Mouse (Mus musculus) small intestine, adult 2 months (tissue): ENCODE data around the gene Bclaf1. TPM values are rescaled to one million over a fixed set of nuclear protein-coding genes. Genes with fewer than 3 reads are reported as not detected.

Source experiments
- H3K27ac ChIP-seq: fragments of 200-500 bp; 2 replicates; pipeline ENCODE4 v1.5.1; 2012; ENCODE audit warnings: low read depth, low read length, control low read depth, inconsistent platforms; ENCODE audit not compliant: insufficient read depth
- H3K27me3 ChIP-seq: fragments of 200-500 bp; 2 replicates; pipeline ENCODE4 v1.6.1; 2012; ENCODE audit warnings: mild to moderate bottlenecking, moderate library complexity, low read length, inconsistent platforms; ENCODE audit not compliant: control insufficient read depth, insufficient read depth
- H3K36me3 ChIP-seq: fragments of 200-500 bp; 2 replicates; pipeline ENCODE4 v1.6.1; 2012; ENCODE audit warnings: mild to moderate bottlenecking, low read length, control low read depth, inconsistent platforms; ENCODE audit not compliant: control insufficient read depth, insufficient read depth
- H3K4me1 ChIP-seq: fragments of 200-500 bp; 2 replicates; pipeline ENCODE4 v1.6.1; 2012; ENCODE audit warnings: low read length, inconsistent platforms, mixed read lengths; ENCODE audit not compliant: control insufficient read depth, insufficient read depth, insufficient read length
- H3K4me3 ChIP-seq: fragments of 200-500 bp; 2 replicates; pipeline ENCODE4 v1.5.1; 2012; ENCODE audit warnings: low read depth, mild to moderate bottlenecking, control low read depth, inconsistent platforms, low read length, moderate library complexity
- CTCF ChIP-seq: fragments of 200-500 bp; IDR thresholded peaks from 2 replicates; pipeline ENCODE4 v1.5.1; 2012; ENCODE audit warnings: low read depth, mild to moderate bottlenecking, control low read depth, inconsistent platforms, low read length, moderate library complexity, mixed read lengths; ENCODE audit not compliant: insufficient replicate concordance, insufficient read length; ENCODE audit errors: extremely low read depth
- POLR2A ChIP-seq: fragments of 200-500 bp; IDR thresholded peaks from 2 replicates; pipeline ENCODE4 v1.6.1; 2012; ENCODE audit warnings: low read depth, mild to moderate bottlenecking, control low read depth, inconsistent platforms, low read length, moderate library complexity
- WGBS: fragments of 180-500 bp; shearing (Covaris S2); methylation state at CpG from one replicate; pipeline ENCODE4 v1.1.7; 2018; 5-methylcytosine and 5-hydroxymethylcytosine counted together
- polyA plus RNA-seq: library from polyadenylated mRNA; depleted of rRNA; stranded (reverse); fragments of >200 nt; gene quantifications from 2 replicates; pipeline ENCODE4 v1.2.3, GENCODE M21; 2012; rRNA removed

The Bclaf1 gene
- 1.6 and 4.1 TPM in 2 replicates for polyA plus RNA-seq

DNA sequence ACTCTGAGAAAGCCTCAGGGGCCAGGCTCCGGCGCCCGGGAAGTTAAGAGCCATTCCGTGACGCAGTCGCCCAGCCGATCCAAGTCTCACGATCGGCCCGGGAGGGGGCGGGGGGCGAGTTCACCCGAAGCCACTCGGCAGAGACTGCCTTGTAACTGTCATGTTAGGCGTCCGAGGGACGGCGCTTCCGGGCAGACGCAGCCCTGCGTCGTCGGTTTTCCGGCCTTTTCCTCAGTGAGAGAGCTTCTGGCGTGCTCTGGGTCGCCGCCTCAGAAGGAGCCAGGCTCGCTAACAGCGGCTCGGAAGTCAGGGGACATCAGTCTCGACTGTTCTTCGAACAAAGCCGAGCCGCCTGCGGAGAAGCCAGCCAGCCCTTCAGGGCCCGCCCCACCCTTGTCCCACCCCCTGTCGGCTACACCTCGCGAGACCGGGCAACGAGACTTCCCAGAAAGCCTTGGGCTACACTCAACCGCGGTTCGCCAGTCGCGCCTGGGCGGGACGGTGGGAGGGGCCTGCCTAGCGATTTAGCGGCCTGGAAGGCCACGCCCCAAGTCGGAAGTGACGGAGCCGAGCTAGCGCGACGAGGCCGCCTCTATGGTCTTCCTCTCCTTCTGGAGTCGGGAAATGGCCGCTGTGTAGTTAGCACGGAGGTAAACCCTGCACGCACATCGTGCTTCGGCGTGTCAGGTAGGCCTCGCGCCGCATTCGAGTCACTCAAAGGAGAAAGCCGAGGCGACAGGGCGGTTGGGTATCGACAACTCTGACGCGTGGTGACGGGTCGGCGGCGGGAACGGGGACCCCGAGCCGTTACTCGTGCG is at the start of gene Bclaf1:
Bclaf1 (plus strand) TSS at position 552 of the 818 bp plus-strand sequence.
- no peaks in the 10 kb centered on the region for H3K36me3 ChIP-seq
- peak; percentile 73; the same call in 1 of the 2 replicates for TF ChIP-seq POLR2A
- TF ChIP-seq CTCF: no peak
- H3K4me1 ChIP-seq: peaks cover 8% of the 10 kb centered on the region; the same call in 1 of the 2 replicates
- H3K4me3 ChIP-seq: peak within 1 kb of the TSS; percentile 98
- no peaks in the 10 kb centered on the region for H3K27me3 ChIP-seq
- H3K27ac ChIP-seq: peak within 1 kb of the TSS; percentile 100
- under 1% methylated on average over 84 of the region's 84 CpGs for WGBS

DNA sequence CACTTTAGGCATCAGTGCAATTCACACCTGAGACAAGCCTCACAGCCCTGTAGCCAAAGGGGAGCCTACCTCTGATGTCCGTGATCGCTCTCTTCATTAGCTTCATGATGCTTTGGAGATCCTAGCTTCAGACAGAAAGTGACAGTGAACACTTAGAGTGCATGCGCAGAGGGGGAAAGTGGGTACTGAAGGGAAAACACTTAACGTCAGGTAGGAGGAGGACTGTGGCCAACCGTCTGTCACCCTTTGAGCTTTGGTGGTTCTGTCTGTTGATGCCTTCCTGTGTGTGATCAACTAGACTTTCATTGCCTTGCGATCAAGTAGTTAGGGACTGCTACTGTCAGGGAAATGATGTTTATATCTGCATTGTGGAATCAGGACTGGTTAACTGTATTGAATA is 49.4 kb upstream of the Bclaf1 start:
- no peak for TF ChIP-seq CTCF
- no peak for TF ChIP-seq POLR2A

DNA sequence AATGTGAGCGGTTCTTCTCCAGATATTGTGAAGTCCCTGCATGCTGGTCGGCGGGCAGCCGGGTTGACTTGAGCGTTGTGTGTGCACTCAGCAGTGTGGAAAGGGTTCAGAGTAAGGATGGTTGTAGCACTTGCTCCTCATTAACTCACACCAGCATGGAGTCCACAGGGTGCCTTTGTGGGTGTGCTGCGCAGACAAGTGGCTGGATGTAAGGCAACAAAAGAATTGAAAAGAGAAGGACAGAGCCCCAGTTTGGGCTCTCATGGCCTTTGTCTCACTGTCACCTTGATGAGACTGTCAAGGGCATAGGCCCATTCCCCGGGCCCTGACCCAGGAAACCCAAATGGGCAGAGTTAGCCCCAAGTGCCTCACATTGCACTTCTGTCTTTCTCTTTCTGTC is 47.8 kb upstream of the Bclaf1 start:
- H3K4me3 ChIP-seq: no peak overlapping the region
- peaks cover 44% of the 10 kb centered on the region for H3K36me3 ChIP-seq
- no peak overlapping the region for H3K27ac ChIP-seq
- no peaks in the 10 kb centered on the region for H3K27me3 ChIP-seq
- H3K4me1 ChIP-seq: no peaks in the 10 kb centered on the region
- WGBS: 96% methylated on average over 7 of the region's 7 CpGs
- no peak for TF ChIP-seq CTCF
- no peak for TF ChIP-seq POLR2A

More for the DNA sequence above, 49.4 kb upstream of the Bclaf1 start:
- H3K27me3 ChIP-seq: no peaks in the 10 kb centered on the region
- no peak overlapping the region for H3K27ac ChIP-seq
- no peaks in the 10 kb centered on the region for H3K4me1 ChIP-seq
- WGBS: 91% methylated on average over 6 of the region's 6 CpGs
- no peak overlapping the region for H3K4me3 ChIP-seq
- H3K36me3 ChIP-seq: peaks cover 31% of the 10 kb centered on the region

DNA sequence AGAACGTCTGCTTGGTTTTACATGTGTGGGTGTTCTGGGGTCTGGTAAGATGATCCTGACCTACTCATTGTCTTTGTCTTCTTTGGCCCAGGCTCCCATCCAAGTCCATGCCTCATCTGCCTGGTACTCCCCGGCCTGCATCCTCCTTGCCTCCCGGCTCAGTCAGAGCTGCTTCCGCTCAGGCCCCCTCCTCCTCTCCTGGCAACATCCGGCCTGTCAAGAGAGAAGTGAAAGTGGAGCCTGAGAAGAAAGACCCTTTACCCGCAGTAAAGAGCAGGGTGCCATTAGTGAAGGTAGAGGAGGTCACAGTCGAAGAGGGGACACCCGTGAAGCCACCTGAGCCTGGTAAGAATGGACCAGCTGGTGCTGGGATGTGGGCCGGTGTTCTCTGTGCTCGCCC is 45.2 kb upstream of the Bclaf1 start:
- TF ChIP-seq CTCF (no peak), POLR2A (no peak)
- WGBS: 80% methylated on average over 10 of the region's 10 CpGs
- H3K27ac ChIP-seq: no peak overlapping the region
- no peaks in the 10 kb centered on the region for H3K27me3 ChIP-seq
- H3K4me1 ChIP-seq: no peaks in the 10 kb centered on the region
- peaks cover 50% of the 10 kb centered on the region for H3K36me3 ChIP-seq
- H3K4me3 ChIP-seq: no peak overlapping the region; the same call in 1 of the 2 replicates

DNA sequence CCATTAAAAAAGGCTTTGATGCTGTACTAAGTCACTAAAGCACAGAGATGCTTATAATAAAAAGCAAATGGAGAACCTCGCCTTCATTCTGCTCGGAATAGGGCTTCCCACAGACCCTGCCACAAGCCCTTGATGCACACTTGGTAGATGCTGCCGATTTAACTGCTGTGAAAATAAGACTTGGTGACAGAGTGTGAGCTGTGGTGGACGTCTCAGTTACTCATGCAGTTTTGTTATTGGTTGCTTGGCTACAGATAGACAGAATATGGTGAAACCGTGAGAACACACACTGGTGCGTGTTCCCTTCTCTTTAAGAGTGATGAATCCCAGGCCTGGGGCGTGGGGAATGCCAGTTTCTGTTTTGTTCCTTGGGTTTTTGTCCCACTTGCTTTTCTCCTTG is 43.3 kb upstream of the Bclaf1 start:
- Histone ChIP-seq H3K4me3 (no peak overlapping the region), H3K36me3 (peaks cover 60% of the 10 kb centered on the region), H3K27ac (no peak overlapping the region), H3K27me3 (no peaks in the 10 kb centered on the region), H3K4me1 (no peaks in the 10 kb centered on the region)
- TF ChIP-seq POLR2A: no peak
- TF ChIP-seq CTCF: no peak
- WGBS: 82% methylated on average over 7 of the region's 7 CpGs

DNA sequence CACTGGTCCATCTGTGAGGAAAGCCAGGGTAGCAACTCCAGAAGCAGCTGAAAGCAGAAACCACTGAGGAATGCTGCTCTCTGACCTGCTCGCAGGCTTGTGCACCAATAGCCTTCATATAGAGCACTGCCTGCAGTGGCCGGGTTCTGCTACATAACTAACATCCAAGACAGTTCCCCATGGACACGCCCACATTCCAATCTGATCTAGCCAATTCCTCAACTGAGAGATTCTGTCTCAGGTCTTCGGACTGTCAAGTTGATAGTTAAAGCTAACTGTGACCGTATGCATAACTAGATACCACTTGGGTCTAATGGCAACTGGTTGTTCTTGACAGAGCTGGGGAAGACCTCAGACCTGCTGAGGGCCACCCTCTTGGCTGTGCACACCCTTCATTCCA is 39.9 kb upstream of the Bclaf1 start:
- Histone ChIP-seq H3K27ac (no peak overlapping the region), H3K27me3 (no peaks in the 10 kb centered on the region), H3K4me3 (no peak overlapping the region), H3K36me3 (peaks cover 72% of the 10 kb centered on the region), H3K4me1 (no peaks in the 10 kb centered on the region)
- TF ChIP-seq POLR2A: no peak
- no peak for TF ChIP-seq CTCF
- WGBS: 89% methylated on average over 5 of the region's 5 CpGs

DNA sequence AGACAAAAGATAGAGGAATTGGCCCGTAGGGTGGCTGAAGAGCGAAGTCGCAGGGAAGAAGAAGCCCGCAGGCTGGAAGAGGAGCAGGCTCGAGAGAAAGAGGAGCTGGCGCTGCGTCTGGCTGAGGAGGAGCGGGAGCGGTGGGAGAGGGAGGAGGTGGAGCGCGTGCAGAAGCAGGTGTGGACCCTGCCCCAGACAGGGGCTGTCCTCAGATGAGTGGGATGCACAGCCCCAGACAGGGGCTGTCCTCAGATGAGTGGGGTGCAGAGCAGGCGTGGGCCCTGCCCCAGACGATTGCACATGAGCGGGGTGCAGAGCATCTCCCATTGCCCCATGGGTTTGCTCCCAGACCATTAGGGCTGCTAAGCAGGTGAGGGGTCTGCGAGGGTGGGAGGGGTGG is 39.0 kb upstream of the Bclaf1 start:
- 89% methylated on average over 15 of the region's 15 CpGs for WGBS
- Histone ChIP-seq H3K27me3 (no peaks in the 10 kb centered on the region), H3K36me3 (peaks cover 67% of the 10 kb centered on the region), H3K4me1 (no peaks in the 10 kb centered on the region), H3K4me3 (no peak overlapping the region), H3K27ac (no peak overlapping the region)
- TF ChIP-seq POLR2A (no peak), CTCF (no peak)
